Mouse (Mus musculus) embryo, embryonic 10.5 days (tissue): ENCODE results near the gene Alg2.

Experiments
- DNase-seq: peaks from one replicate; pipeline ENCODE4 v3.0.0-alpha.2; 2015; ENCODE audit warnings: low spot score

Alg2 gene

DNA sequence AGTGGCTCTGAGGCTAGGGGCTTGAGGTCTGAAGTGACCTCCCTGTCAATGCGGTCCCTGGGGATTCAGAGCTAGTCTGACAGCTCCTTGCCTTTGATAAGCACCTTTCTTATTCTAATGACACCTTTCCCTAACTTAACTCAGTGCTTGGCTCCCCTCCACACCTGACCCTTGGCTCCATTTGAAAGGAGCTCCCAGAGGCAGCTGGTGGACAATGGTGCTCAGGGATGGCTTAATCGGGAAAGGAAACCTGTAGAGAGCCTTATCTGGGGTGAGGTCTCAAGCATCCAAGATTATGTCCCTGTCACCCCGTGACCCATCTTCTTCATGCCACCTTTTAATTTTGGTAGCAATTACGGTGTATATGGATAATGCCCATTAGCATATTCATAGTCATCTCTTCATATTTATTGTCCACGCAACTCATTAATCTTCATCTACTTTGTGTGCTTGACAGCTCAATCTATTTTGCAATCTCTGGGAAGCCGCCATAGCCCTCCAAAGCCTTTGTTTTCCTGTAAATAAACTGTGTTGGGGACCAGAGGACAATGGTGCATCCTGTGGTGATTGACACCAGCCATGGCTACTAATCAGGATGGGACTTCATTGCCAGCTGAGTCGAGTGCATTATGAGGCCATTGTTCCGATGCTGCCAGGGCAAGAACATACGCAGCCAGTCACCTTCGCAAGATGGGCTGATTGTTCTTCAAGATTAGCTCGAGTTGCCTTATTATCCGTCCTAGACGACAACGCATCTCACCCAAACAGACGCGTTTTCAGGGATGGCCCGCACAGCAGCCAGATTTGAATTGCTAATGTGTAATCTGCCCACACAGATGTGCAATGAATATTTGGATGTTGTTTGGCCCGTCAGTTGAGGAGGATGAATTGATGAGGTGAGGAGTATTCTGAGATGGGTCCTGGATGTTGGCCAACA is 24.3 kb downstream of the Alg2 start:
- no peak for DNase-seq

DNA sequence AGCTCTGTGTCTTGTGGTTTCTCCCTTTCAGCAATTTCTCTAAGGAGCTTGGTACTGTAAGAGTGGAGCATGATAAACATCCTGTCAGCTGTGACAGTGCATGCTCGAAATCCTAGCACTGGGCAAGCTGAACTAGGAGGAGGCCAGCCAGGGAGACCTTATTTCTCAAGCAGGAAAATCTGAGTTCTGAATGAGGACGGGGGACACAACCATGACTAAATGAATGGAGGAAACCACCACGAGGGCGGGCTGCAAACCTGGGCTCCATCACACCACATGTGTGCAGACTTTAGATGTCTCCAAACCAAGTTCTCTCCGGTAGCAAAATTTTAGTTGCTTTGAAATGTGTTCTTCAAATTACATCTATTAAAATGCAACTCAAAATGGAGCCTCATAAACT is 25.0 kb downstream of the Alg2 start:
- no peak for DNase-seq

DNA sequence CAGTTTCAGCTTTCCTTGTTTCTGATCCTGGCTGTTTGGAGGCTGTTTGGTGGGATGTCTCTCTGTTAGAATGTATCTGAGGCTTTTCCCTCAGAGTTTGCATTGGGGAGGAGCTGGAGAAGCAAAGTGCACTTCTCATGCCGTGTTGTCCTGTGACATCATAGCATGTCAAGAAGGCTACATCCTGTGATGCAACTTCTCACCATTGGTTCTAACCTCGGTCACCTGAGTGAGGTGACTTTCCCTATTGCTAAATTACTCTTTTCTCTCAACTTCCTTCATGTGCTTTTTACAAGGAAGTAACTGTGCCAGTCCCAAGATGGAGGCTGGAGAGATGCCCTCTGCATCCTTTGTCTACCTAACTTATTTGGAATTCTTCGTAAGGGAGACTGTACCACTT is 25.6 kb downstream of the Alg2 start:
- no peak for DNase-seq

DNA sequence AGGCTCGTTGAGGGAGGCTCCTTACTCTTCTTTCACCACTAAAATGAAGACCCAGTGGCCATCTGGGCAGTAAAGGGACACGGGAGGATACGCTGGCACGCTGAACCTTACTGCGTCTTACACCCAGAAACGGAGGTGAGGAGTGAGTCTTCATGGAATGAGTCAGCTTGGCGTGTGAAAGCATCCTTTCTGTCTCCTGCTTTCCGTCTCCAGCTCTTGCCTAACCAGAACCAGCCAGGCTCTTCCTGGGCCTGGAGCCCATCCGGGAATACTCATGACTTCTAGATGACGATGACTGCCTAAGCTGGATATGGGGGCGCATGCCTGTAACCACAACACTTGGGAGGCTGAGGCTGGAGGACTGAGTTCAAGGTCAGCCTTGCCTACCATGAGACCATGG is 33.2 kb downstream of the Alg2 start:
- DNase-seq, result no peak

DNA sequence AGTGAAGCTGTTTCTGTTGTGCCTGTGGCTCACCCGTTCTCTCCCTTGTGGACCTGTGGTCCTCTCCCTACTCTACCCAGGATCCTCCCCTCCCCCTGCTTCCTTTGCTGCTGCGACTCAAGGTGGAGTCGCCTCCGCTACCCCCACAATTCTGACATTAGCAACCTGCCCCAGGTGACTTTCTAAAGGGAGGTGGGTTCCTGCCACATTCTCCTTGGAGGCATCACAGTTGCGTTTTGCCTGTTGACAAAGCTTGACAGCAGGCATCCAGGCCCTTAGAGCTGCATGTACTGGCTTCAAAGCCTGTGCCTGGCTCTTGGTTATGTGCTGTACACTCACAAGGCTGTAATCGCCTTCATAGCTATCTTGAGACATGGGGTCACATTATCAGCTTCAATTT is 35.2 kb downstream of the Alg2 start:
- DNase-seq, result no peak

DNA sequence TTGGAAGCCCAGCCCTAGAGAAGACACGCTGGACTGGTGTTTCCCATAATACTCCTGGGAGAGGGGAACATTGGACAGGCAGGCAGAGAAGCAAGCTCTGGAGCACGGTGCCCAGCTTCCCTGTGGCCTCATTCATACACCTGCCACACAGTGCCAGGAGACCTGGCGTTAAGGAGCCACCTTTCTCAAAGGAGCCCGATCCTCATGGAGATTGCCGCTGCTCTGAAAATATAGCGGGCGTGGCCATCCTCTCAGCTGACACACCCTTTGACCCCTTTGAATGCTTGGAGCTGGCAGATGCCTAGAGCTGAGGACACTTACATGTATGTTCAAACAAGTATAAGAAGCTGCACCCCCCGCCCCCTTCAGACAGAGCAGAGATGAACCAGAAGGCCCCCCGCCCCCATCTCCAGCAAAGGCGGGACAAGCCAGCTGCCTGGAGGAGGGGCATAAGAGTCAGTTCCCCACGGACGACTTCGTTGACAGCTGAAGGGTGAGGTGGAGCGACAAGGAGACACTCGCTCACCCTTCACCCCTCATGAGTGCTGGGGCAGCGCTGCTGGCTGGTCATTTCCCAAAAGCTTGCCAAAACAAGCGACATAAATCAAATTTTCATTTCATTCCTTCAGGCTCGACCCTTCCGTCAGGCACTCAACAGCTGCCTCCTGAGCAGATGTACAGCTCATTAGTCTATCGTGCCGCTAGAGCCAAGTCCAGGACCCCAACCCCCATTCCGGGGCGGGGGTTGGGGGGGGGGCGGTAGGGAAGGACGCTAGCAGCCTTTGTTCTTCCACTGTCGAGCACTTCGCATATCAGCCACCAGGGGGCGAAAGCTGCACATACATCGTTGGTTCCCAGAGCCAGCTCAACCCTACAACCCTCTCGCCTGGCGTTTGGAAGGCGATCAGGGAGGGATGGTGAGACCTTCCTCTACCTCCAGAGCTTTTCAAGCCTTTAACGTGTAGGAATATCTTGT is 36.5 kb downstream of the Alg2 start:
- DNase-seq, result peak; percentile 97

DNA sequence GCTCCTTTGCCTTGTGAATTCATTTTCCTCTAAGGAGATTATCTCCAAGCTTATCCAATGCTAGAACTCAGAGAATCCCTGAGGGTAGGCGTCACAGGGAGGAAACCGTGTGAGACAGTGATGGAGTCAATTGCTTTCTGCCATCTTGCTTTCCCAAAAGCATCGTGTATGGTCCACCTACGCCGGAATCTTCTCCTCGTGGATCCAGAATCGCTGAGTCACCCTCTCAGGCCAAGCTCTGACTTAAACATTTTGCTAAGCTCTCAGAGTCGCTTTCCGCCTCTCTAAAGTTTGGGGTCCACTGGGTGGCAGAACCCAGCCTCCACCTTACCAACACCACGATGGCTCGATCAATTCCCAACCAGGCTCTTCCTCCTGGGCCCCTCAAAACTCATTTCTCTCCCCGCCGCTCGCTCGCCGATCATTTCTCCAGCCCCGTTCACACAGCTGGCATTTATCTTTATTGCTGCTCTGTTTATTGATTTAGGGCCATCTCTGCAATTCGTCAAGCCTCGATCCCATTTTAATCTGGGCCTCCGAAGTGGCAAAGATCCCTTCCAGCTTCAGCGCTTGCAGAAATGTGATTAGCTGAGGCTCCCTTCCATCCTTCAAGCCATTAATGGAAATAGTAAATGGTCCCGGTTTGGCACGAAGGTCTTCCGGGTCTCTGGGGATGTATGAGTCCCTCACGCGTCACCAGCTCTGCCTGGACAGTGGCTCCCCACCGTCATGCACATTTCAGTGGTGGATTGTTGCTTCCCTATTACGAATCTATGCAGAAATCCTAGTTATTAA is 38.4 kb downstream of the Alg2 start:
- no peak for DNase-seq

DNA sequence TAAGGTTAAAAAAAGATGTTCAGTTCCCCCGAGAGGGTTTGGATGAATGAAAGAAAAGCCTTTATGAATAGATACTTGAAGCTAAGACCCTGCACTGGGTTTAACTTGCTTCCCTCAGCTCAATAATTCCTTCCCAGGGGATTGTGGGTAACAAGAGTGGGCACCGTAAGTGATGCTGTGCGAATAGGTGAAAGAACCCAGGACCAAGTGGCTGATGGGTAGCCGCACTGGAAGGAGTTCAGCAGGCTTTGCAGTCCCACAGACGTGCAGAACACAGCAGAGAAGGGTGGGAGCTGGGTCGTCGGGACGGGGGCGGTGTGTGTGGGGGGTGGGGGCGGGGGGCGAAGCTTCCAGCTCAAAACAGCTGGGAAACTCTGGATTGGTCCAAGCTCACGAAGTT is 39.0 kb downstream of the Alg2 start:
- DNase-seq, result no peak

DNA sequence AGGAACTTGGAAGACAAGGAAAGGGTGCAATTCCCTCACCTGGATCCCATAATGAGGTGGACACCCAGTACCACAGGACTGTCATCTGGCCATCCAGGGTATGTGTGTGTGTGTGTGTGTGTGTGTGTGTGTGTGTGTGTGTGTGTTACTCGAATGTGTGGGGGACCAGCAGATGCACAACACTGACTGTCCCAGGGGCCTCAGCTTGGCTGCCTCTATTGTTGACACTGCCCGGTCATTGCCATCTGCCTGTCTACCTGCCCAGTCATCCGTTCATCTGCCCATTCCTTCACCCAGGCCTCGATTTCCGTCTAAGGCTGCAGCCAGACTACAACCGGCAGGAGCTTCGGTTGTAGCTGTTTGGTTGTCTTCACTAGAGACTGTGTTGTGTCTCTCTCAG is 41.4 kb downstream of the Alg2 start:
- DNase-seq, result no peak

DNA sequence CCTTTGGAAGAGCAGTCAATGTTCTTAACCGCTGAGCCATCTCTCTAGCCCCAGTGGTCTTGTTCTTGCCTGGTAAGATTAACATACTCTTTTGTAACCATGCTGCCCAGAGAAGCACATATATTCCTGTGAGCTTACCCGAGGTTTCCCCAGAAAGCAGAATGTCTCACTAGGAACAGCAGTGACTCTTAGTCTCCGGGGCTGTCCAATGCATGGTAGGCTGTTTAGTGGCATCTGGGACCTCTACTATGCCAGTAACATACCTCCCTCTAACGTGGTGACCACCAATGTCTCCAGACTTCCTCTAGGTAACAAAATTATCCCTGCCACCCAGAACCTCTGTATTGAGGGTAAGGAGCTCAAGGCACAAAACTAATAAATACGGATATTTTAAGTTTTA is 43.1 kb downstream of the Alg2 start:
- no peak for DNase-seq

DNA sequence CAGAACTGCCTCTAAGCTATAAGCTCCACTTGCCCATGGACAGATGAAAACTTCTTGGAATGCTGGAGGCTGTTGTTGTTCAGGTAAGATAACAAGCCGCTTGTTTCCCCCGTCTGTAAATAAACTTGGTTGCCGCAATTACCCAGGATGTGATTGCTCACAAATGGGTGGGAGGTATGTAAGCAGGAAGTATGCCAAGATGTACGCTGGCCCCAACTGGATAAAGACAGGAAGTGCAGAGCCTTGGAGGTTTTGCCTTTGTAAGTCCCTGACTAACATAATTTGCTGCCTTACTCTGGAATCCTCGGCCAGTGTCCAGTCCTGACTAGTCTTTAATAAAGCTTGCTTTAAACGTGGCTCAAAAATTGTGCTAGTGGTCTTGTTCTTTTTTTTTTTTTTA is 43.6 kb downstream of the Alg2 start:
- no peak for DNase-seq

DNA sequence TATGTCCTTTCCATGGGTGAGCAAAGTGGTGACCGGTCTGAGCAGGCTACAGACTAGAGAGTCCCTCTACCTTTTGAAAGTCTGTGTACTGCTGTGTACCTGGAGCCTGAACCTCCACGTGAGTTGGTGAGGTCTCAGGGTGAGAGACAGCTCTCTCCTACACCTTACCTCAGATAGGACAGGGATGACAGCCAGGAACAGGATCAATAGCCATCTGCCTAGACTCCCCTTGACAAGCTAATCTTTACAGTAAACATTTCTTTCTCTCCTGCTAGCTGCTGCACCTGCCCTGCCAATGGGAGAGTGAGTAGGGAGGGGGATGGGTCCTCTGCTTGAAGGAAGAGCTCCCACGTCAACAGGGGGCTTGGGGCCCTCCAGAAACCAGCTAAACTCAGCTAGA is 46.5 kb downstream of the Alg2 start:
- no peak for DNase-seq

DNA sequence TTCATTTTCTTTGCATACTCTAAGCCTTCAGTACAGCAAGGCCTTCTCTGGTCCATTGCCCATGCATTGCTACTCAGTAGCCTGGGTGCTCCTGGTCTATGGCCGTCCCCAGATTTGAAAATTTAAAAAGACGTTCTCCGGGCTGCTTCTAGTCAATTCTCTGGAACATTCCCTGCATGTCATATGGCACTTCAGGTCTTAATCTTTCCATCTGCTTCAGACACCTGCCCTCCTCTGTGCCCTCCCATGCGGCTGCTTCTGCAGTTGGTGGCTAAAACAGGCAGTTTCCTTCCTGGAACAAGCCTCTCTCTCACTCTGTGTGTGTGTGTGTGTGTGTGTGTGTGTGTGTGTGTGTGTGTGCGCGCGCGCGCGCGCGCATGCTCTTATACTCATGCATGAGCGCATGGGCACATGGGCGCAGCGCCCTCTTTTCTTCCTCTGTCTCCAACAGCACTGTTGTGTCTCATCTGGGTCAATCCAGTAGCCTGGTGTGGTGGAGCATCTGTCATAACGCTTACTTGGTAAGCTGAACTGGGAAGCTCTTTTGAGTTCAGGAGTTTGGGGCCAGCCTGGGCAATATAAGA is 48.8 kb downstream of the Alg2 start:
- no peak for DNase-seq

DNA sequence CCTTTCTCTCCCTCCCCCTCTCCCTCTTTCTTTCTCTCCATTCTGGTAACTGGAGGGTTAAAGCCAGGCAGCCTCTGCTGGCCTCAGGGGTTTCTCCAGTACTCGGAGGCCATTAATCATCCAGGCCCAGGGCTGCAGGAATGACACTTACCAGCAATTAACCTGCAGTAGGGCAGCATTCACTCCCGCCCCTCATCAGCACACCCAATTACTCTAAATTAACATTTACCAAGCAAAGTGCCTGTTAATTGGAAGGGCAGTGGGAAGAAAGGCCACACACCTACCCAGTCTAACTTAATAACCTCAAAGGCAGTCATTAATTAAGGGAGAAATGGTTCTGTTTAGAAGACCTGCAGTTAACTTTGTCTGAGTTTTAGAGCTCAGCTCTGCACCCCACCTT is 49.8 kb downstream of the Alg2 start:
- peak; percentile 65 for DNase-seq

DNA sequence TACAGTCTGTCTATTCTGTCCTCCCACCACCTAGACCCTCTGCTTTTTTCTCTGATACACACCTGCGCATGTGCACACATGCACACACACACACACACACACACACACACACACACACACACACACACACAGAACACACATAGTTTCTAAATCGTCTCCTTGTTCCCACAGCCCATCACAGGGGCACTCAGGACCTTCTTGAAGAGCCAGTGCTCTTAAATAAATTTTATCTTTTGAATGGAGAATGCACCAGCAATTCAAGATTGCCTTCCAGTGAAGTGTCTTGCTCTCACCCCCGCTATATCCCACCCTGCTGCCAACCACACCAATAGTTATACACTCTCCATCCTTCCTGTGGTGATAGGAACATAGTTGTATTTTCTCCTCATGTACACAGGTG is 51.2 kb downstream of the Alg2 start:
- DNase-seq, result no peak

DNA sequence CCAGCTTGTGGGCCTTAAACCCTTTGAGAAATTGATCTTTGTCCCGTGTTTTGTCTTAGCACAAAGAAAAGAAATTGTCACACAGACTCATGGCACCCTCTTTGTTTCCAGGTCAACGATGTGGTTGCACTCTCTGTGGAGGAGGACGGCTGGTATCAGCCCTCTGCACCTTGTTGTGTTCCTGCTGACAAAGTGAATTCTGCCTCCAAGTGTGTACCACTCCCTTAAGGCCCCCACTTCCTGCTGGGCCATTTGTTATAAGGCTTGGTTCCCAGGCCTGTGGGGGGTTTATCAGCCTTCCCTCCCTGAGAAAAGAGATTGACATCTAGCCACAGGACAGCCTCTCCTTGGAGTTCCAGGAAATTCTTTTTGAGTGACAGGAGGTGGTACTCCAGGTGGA is 51.9 kb downstream of the Alg2 start:
- no peak for DNase-seq

DNA sequence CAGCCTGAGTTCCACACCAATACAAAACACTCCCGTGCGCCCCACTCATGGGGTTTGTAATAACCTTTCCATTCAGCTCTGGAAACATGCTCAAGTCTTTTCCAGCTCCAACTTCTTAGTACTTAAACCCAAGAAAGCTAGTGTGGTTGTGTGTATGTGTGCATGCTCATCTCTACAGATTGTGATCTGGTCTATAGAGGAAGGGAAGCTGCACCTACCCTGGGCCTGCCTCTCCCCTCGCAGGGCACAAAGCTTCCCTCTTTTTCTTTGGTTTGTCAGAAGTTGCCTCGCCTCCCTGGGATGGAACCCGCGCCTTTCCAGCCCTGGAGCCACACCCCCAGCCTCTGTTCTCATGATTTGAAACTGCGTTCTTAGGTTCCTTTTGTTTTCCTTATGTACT is 53.9 kb downstream of the Alg2 start:
- DNase-seq, result no peak

DNA sequence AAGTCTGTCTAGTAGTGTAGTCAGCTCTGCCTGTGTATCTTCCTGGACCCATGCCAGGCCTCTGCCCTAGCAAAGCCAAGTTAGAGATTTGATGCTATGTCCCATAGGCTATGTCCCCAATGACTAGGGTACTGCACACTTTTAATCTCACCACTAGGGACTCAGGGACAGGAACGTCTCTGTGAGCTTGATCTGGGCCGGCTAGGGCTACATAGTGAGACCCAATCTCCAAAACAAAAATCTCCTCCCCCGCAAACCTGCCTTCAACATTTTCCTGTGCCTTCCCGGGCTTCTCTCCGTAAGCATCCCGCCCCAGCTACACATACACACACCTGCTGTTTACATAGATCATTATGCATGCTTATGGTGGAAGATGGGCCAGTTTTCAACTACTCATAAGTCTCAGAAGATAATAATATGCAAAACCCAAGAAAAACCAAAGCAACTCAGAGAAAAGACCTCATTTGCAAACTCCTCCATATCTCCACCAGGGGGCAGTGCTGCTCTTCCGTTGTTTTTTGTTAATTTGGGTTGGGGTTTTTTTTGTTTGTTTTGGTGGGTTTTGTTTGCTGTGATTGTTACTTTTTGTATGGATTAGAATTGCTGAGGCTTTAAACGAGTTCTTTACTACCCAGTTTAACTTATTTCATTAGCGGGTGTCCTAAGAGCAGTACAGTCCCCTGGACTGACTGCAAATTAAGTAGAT is 54.7 kb downstream of the Alg2 start:
- DNase-seq, result peak; percentile 83

DNA sequence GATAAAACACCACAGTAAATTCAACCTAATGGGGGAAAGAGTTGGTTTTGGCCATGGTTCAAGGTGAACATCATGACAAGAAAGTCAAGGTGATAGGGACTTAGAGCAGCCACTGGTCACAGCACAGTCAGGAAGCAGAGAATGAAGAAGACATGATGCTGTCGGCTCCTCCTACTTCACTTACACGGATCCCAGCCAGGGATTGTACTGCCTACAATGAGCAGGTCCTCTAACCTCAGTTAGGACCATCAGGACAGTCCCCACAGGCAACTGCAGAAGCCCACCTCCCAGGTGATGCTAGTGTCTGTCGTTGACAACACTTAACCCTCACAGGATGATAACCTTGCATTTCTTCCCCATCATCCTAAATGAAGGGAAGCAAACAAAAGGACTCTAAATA is 56.3 kb downstream of the Alg2 start:
- no peak for DNase-seq
